Mouse (Mus musculus) ovary, postnatal 14 days (tissue): ENCODE data around the gene Lkaaear1.

Source experiments
- DNase-seq: peaks from one replicate; pipeline ENCODE4 v3.0.0; 2022; ENCODE audit warnings: low spot score

Gene Lkaaear1

GRCm38 (mm10) chr2:181653523-181653922 is 44.7 kb downstream of the Lkaaear1 start:
- no peak for DNase-seq

GRCm38 (mm10) chr2:181653065-181653464 is 45.2 kb downstream of the Lkaaear1 start:
- DNase-seq: no peak

- no peak for DNase-seq
These were observed 49.3 kb downstream of the Lkaaear1 start for GRCm38 (mm10) chr2:181648926-181649325.
